ENCODE assay signal across 28 mouse cellular contexts in the genomic region with DNA sequence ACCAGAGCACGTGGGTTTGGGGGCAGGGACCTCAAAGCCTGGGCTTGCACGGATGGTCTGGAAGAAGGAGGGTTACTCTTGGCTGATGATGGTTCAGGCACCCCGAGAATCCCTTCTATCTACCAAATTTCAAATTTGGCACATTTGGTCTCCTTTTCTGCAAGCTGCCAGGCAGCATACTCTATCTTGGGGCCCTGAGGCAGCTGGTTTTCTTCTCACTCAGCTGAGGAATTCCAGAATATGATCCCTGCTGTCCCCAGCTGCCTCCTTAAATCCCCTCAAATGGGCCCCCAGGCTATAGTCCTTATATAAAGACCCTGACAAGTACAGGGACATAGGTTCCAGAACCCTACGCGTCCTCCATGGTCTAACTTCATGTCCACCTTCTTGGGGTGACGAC. TPM values are rescaled to one million over a fixed set of nuclear protein-coding genes. Genes with fewer than 3 reads are reported as not detected.
DNase-seq lines count a peak whose midpoint lies in the region; ATAC-seq and TF ChIP-seq lines count a peak whose summit lies in the region.
"Had no signal": no experiment of that assay in that cellular context is flagged by ENCODE, and none has a peak within 500 bp of the region (broad histone marks: within the 10 kb centered on the region; RNA-seq: fewer than 3 reads in every experiment).

No protein-coding gene starts in this region.

- 77% methylated on average over 6 of the region's 6 CpGs for WGBS in intestine, embryonic 14.5 days
- WGBS in intestine, postnatal 0 days: 72% methylated on average over 6 of the region's 6 CpGs
- WGBS in lung, embryonic 14.5 days: 60% methylated on average over 6 of the region's 6 CpGs

- ATAC-seq in intestine, embryonic 14.5 days (replicated peaks; ENCODE audit: low FRiP score, low TSS enrichment, low read depth): no peak
- ATAC-seq in intestine, postnatal 0 days: no peak
- ATAC-seq in lung, embryonic 14.5 days (ENCODE audit: insufficient read depth): peak; percentile 26; the same call in 1 of the 2 replicates
- ATAC-seq: forebrain, embryonic 16.5 days had no signal

- no peaks in the 10 kb centered on the region for H3K36me3 ChIP-seq in intestine, embryonic 14.5 days (ENCODE audit: control insufficient read depth, insufficient read depth, low read length)
- no peaks in the 10 kb centered on the region for H3K36me3 ChIP-seq in intestine, postnatal 0 days (ENCODE audit: control insufficient read depth, insufficient read depth)
- no peaks in the 10 kb centered on the region for H3K36me3 ChIP-seq in lung, embryonic 14.5 days (ENCODE audit: insufficient read depth)
- H3K36me3 ChIP-seq: embryonic facial prominence, embryonic 13.5 days; limb, embryonic 13.5 days; liver, embryonic 13.5 days; midbrain, embryonic 12.5 days; neural tube, embryonic 12.5 days had no signal

- no peak overlapping the region for H3K9ac ChIP-seq in intestine, embryonic 14.5 days (ENCODE audit: low read length)
- H3K9ac ChIP-seq in intestine, postnatal 0 days (ENCODE audit: low read depth, low read length): no peak overlapping the region
- H3K9ac ChIP-seq in lung, embryonic 14.5 days: no peak overlapping the region; the same call in 1 of the 2 replicates
- H3K9ac ChIP-seq: embryonic facial prominence, embryonic 13.5 days; hindbrain, embryonic 14.5 days; limb, embryonic 13.5 days; liver, embryonic 13.5 days; midbrain, embryonic 12.5 days; neural tube, embryonic 12.5 days had no signal

- H3K4me2 ChIP-seq in intestine, embryonic 14.5 days (ENCODE audit: low read length): no peak overlapping the region
- no peak overlapping the region for H3K4me2 ChIP-seq in intestine, postnatal 0 days (replicated peaks; ENCODE audit: low read depth)
- H3K4me2 ChIP-seq in lung, embryonic 14.5 days: no peak overlapping the region
- H3K4me2 ChIP-seq: embryonic facial prominence, embryonic 13.5 days; hindbrain, embryonic 14.5 days; limb, embryonic 13.5 days; liver, embryonic 13.5 days; midbrain, embryonic 12.5 days; neural tube, embryonic 12.5 days had no signal

- H3K27ac ChIP-seq in intestine, embryonic 14.5 days (ENCODE audit: low read depth): 0 out of 2 replicates have a peak overlapping the region, but pooled peaks have one; percentile 22
- H3K27ac ChIP-seq in intestine, postnatal 0 days (ENCODE audit: low read depth, low read length): no peak overlapping the region
- H3K27ac ChIP-seq in lung, embryonic 14.5 days (ENCODE audit: low read depth): 0 out of 2 replicates have a peak overlapping the region, but pooled peaks have one; percentile 33
- H3K27ac ChIP-seq: embryonic facial prominence, embryonic 13.5 days; gastrocnemius, adult 2 months; hindbrain, embryonic 14.5 days; kidney, postnatal 0 days; limb, embryonic 13.5 days; liver, embryonic 13.5 days; midbrain, embryonic 12.5 days; neural tube, embryonic 12.5 days had no signal

- H3K27me3 ChIP-seq in intestine, embryonic 14.5 days (replicated peaks; ENCODE audit: control insufficient read depth, insufficient read depth, low read length): no peaks in the 10 kb centered on the region
- no peaks in the 10 kb centered on the region for H3K27me3 ChIP-seq in intestine, postnatal 0 days (replicated peaks; ENCODE audit: control insufficient read depth, insufficient read depth, low read length)
- no peaks in the 10 kb centered on the region for H3K27me3 ChIP-seq in lung, embryonic 14.5 days (ENCODE audit: insufficient read depth, low read length)
- H3K27me3 ChIP-seq: embryonic facial prominence, embryonic 13.5 days; limb, embryonic 13.5 days; liver, embryonic 13.5 days; midbrain, embryonic 12.5 days; neural tube, embryonic 12.5 days had no signal

- H3K9me3 ChIP-seq in intestine, embryonic 14.5 days (ENCODE audit: control insufficient read depth, low read length): no peaks in the 10 kb centered on the region
- no peaks in the 10 kb centered on the region for H3K9me3 ChIP-seq in intestine, postnatal 0 days (ENCODE audit: control insufficient read depth)
- H3K9me3 ChIP-seq in lung, embryonic 14.5 days (ENCODE audit: low read depth, low read length): no peaks in the 10 kb centered on the region
- H3K9me3 ChIP-seq: embryonic facial prominence, embryonic 13.5 days; limb, embryonic 13.5 days; liver, embryonic 13.5 days; megakaryocyte, embryonic 14.5 days; midbrain, embryonic 12.5 days; neural tube, embryonic 12.5 days had no signal

- no peak for TF ChIP-seq CTCF in intestine, postnatal 0 days (IDR thresholded peaks at IDR 0.05; ENCODE audit: low read depth)
- TF ChIP-seq CTCF in lung, embryonic 14.5 days (IDR thresholded peaks at IDR 0.05; ENCODE audit: low read depth): no peak

- no peak for DNase-seq in intestine, embryonic 14.5 days (ENCODE audit: low spot score)
- peak; percentile 65 for DNase-seq in lung, embryonic 14.5 days
- DNase-seq in lung, postnatal 4 days: no peak
- peak; percentile 15 for DNase-seq in right cerebral cortex, adult 18-20 months
- no peak for DNase-seq in right cerebral cortex, postnatal 25 days
- DNase-seq in urinary bladder, postnatal 25 days (ENCODE audit: low spot score): no peak
- DNase-seq: adrenal gland, postnatal 25 days; B cell, adult 2 months; cerebellum, adult 11-12 months; cerebellum, adult 9-11 months; embryo, embryonic 11 days; gastrocnemius, adult 2 months; kidney, adult 8-10 months; kidney, postnatal 4 days; liver, embryonic 13.5 days; lung, adult 18-20 months; thymus, postnatal 14 days had no signal

- H3K4me3 ChIP-seq in intestine, embryonic 14.5 days (ENCODE audit: low read depth, low read length): no peak overlapping the region
- no peak overlapping the region for H3K4me3 ChIP-seq in intestine, postnatal 0 days (ENCODE audit: low read depth, low read length)
- H3K4me3 ChIP-seq in lung, embryonic 14.5 days (ENCODE audit: low read depth, low read length): no peak overlapping the region
- H3K4me3 ChIP-seq: embryonic facial prominence, embryonic 13.5 days; erythroblast, embryonic 14.5 days; gastrocnemius, adult 2 months; limb, embryonic 13.5 days; liver, embryonic 13.5 days; megakaryocyte, embryonic 14.5 days; midbrain, embryonic 12.5 days; myocyte; neural tube, embryonic 12.5 days had no signal

- peaks cover 4% of the 10 kb centered on the region; the same call in 1 of the 2 replicates for H3K4me1 ChIP-seq in intestine, embryonic 14.5 days (replicated peaks; ENCODE audit: control insufficient read depth, insufficient read depth, low read length)
- H3K4me1 ChIP-seq in intestine, postnatal 0 days (replicated peaks; ENCODE audit: control insufficient read depth, insufficient read depth, low read length): no peaks in the 10 kb centered on the region
- peaks cover 6% of the 10 kb centered on the region; the same call in 1 of the 2 replicates for H3K4me1 ChIP-seq in lung, embryonic 14.5 days (ENCODE audit: insufficient read depth)
- H3K4me1 ChIP-seq: midbrain, embryonic 12.5 days; neural tube, embryonic 12.5 days had no signal

RNA-seq across cellular contexts. Expression of a gene that starts 31.7 kb away (rescaled TPM):
- polyA plus RNA-seq in intestine, embryonic 14.5 days (2014; fragmentation: Nextera tagmentation; extraction: Ambion mirVana): 2.7 and 2.9 TPM in 2 replicates
- 5.8 and 6.4 TPM in 2 replicates for polyA plus RNA-seq in intestine, postnatal 0 days (2015; fragmentation: Nextera tagmentation; extraction: Ambion mirVana)
- 3.1 and 3.7 TPM in 2 replicates for polyA plus RNA-seq in lung, embryonic 14.5 days (2014; fragmentation: Nextera tagmentation; extraction: Ambion mirVana)
- polyA plus RNA-seq: erythroblast, embryonic 14.5 days had no signal

Comparison
In these comparisons a context has a peak if more than half of its experiments do, and no peak if none do; other contexts are left out.
1. DNase-seq: peak in lung, embryonic 14.5 days (single experiment) and right cerebral cortex, adult 18-20 months (single experiment); none in intestine, embryonic 14.5 days (single experiment), lung, postnatal 4 days (0 of 2), right cerebral cortex, postnatal 25 days (single experiment) and urinary bladder, postnatal 25 days (single experiment).